Mouse (Mus musculus): ENCODE results near the gene Tecpr2.
A peak's percentile ranks its signal among the peaks of the same experiment; 100 is the strongest.

The Tecpr2 gene

DNA sequence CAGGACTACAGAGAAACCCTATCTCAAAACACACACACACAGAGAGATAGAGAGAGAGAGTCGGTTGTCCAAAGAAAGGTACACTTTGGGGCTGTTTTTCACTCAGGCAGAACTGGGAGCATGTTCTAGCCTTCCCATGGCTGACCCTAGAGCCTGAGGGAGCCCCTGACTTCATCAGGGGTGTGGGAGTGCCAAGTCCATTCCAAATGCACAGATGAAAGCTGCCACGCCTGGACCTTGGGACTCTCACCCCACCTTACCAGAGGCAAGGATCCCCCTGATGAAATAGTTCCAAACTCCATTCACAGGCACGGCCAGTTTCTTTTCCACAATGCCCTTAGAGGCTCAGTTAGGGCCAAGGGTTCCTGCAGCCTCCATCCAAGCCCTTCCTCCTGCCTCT, 90.7 kb downstream of the Tecpr2 start:
- DNase-seq, result no peak

DNA sequence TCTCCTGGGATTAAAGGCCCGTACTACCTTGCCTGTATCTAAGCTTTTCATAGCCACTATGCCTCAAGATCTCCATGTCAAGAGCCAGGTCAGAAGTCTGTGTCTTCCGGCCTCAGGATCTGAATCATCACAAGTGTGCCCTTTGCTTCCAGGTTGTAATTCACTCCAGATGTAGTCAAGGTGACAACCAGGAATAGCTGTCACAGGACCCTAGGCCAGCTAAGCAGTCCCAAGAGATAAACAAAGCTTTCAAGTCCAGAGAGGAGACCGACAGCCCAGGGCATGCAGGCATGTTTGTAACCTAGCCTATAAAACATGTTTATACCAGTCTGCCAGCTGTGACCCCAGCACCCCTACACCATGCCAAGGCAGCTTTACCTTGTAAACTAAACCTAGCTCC, 92.7 kb downstream of the Tecpr2 start:
- no peak for DNase-seq

- DNase-seq, result no peak
Observed at GRCm38 (mm10) chr12:110983083-110983482, 94.0 kb downstream of the Tecpr2 start.

DNA sequence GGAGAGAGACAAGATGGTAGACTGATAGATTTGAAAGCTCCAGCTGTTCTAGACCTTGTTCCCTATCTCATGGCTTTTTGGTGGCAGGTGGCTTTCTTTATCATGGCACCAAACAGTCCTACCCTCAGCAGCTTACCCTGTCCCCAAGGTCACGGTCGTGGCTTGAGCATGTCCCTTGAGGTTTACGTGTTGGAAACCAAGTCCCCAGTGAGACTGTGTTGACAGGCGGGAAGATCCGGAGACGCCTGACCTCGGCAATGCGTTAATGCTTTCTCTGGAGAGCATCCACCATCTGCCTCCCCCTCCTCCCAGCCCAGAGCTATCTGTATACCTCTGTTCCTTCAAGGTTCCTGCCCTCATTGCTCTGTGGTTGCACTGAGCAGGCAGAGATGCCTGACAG, 94.7 kb downstream of the Tecpr2 start:
- no peak for DNase-seq

DNA sequence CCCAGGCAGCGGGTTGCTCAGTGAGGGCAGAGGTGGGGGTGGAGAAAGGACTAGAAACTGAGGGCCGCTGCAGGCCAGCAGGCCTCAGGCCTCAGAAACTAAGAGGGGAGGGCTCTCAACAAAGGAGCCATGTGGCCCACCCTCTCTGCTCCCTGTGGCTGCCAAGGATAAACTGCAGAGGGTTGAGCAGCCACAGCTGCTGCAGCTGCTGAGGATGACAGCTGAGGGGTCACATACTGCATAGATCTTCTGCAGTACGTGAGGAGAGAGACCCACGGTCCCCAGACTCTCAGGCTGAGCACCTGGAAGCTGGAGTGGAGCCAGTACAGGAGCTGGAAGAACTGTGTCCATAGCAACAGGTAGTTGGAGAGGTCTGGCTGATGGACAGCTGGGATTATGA, 95.5 kb downstream of the Tecpr2 start:
- DNase-seq, result no peak

- DNase-seq, result no peak
Observed at GRCm38 (mm10) chr12:110985141-110985540, 96.1 kb downstream of the Tecpr2 start.

DNA sequence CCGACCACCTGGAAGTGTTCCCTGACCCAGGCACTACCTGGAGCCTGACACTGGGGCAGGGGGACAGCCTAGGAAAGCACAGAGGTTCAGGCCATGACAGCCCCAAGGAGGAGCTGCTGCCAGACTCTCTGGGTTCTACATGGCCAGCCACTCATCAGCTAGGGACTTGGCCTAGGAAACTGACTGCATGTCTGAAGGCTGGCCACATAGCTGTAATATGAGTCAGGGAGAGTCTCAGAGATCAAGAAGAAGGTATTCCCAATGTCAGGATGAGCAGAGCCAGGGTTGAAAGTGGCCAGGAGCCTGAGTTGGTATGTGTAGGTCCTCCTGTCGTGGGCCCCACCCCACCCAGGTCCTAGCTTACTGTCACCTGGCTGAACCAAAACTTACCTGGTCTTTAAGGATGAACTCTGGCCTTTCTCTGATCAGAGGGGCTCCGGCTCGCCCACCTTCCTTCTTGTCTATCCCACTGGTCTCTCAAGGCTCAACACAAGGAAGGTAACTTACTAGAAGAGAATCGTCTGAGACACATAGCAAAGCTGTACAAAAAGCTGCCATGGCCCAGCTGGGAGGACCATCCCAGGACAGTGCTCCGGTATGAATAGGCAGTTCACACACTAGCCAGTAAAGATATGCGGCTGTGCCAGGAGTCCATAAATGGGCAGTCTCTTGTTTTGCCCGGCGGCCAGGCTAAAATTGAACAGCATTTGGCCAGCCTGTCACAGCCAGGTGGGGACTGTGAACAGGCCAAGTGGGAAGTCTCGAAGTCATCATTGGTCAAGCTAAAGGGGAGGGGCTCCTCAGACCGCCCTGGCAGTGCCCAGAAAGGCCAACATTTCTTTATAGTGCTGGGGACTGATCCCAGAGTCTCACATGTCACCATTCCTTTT, 97.7 kb downstream of the Tecpr2 start:
- no peak for DNase-seq

DNA sequence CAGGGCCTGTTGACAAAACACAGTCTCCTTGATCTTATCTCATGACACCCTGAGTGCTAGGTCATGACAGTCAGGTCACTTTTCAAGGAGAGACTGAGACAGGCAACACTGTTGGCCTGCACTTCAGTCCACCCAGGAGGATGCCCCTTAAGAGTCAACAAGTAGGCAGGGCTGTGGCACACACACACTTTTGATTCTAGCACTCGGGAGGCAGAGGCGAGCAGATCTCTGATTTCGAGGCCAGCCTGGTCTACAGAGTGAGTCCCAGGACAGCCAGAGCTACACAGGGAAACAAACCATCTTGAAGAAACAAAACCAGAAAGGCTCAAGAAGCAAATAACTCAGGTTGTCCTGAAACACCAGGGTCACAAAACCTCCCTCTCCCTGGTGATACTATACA, 100.3 kb downstream of the Tecpr2 start:
- DNase-seq, result no peak

- DNase-seq, result no peak
Observed at GRCm38 (mm10) chr12:110990500-110990899, 101.4 kb downstream of the Tecpr2 start.

DNA sequence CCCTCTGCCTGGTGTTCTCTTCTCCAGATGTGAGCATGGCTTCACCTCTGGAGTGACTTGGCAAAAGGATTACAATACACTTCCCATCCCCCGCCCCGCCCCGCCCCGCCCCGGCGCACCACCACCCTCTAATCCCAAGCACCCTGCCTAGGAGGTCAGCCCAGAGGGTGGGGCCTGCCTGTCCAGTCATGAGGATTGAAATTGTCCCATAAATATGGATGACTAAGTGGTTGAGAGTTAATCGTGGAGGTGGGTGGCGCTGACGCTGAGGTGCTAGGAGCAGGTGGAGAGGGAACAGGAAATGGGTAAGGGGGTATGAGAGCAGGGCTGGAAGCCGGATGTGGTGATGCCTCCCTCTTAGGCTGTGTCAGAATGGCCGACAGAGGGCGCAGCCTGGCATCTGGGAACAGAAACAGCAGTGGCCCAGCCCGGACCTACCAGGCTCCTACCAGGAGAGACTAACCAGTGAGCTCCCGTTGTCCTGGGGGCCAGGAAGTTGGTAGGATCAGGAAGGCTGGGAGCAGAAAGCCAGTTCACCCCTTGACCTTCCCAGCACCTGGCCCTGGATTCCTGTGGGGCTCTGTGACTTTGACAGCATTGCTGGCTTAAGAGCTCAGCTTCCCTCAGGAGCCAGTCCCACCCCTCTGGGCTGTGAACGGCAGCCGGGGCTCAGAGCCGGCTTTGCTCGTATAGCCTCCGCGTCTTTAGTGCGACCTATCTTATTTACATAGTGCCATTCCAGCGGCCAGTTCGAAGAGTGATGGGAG, 102.5 kb downstream of the Tecpr2 start:
- DNase-seq, result peak; percentile 89

GRCm38 (mm10) chr12:110992128-110992553, 103.1 kb downstream of the Tecpr2 start:
- peak; percentile 91 for DNase-seq

DNA sequence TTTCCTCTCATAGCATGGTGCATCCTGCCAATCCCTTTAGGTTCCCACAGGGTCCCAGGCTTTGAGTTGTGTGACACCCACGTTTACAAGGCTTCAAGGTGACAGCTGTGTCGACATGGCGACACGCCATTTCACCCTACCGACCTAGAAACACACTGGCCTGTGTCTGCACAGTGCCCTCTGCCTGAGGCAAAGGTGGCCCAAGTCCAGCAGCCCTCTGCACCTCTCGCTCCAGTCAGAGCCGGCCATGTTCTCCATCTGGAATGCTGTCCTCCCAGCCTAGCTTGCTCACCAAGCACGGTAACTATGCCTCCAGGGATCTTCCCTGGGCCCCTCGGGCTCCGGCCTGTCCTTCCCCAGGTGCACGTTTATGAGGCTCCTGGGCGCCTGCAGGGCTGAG, 103.7 kb downstream of the Tecpr2 start:
- DNase-seq, result no peak

GRCm38 (mm10) chr12:110993226-110993625, 104.2 kb downstream of the Tecpr2 start:
- no peak for DNase-seq

- no peak for DNase-seq
Observed at GRCm38 (mm10) chr12:110994666-110995065, 105.6 kb downstream of the Tecpr2 start.

DNA sequence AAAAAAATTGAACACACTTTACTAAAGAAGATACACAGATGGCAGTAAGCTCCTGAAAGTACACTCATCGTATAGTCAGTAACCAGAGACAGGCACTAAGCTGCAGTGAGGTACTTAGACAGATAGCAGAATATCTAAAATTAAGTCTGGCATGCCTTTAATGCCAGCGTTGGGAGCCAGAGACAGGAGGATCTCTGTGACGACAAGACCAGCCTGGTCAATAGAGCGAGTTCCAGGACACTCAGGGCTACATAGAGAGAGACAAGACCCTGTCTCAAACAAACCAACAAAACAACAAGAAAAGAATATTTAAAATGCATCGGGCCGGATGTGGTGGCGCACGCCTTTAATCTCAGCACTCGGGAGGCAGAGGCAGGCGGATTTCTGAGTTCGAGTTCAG, 109.0 kb downstream of the Tecpr2 start:
- no peak for DNase-seq

DNA sequence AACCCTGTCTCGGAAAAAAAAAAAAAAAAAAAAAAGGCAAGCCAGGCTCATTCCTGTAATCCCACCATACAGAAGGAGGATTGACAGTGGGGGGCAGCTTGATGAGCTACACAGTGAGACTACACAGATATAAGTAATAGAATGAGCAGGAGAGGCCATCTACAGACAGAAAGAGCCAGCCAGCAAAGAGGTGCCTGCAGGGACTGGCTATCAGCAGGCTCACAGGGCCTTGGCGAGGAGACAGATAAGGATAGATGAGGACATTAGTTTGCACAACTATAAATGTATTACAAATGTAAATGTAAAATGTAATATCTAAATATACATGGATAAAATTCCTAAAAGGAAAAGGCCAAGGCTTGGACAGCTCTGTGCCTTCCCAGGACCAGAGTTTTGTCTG, 110.8 kb downstream of the Tecpr2 start:
- DNase-seq, result no peak

DNA sequence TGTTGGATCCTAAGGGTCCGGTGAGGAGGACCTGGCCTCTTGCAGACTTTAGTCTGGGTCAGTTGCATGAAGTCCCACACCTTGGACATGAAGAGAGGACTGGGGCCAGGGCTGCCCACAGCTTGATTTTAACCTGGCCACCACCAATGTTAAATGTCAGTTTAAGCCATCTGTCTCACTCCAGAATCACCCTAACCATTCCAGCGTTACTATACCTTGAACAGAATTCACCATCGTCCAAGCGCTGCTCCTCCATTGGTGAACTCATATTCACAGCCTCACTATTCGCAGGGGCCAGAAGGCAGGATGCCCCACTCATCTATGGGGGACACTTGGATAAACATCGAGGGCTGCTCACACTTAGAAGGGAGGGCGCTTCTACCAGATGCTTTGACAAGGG, 111.9 kb downstream of the Tecpr2 start:
- DNase-seq, result no peak

GRCm38 (mm10) chr12:111004142-111004541, 115.1 kb downstream of the Tecpr2 start:
- no peak for DNase-seq

GRCm38 (mm10) chr12:111005803-111006202, 116.7 kb downstream of the Tecpr2 start:
- no peak for DNase-seq

DNA sequence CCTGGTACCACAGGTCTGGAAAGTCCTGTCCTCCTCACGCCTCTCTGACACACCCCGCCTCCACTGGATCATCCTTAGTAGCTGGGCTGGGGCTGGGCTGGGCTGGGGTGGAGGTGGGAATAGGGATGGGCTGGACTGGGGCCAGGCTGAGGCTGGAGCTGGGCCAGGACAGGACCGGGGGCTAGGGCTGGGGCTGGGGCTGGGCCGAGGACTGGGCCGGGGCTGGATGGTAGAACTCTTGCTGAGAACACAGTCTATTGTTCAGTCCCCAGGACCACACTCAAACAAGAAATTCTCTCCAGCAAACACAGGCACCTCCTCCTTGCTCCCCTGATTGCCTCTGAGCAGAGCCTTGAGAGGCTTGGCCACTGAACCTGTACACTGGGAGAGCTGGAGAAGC, 117.3 kb downstream of the Tecpr2 start:
- DNase-seq, result no peak

DNA sequence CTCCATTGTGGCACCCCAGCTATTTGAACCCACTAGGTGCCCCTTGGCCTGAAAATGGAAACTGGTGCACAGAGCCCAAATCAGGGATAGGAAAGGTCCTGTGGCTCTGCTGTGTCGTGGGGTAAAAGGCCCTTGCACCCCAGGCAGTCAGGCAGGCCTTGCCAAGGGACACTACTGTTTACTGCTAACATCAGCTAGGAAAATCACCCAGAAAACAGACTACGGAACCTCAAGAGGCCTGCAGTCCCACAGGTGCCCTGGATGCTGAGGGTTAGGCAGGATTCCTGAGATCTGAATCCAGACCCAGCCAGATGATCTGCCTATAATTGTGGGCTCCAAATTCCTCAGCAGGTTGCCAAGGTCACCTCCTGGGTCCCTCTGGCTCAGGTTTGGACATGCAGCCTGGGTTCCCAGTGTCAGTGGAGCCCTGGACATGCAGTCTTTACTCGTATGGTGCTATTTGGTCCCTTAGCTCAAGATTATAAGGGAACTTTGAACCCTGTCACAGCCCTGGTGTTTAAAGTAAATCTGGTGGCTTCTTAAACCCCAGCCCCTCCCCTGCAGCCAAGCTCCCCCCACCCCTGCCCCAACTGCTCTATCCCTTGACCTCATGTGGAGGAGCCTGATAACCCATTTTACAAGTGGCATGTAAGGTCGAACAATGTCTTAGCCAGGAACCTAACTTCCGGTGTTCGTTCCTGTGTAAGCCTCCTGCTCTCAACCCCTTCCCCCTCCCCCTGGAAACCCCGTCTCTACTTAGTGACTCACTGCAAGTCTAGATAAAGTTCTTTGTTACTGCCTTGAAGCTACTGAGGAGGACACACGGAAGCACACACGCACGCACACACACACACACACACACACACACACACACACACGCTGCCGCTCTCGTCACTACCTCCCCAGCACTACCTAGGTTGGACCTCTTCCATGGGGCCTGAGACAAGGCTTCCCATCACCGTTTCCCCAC, 118.4 kb downstream of the Tecpr2 start:
- DNase-seq, result peak; percentile 31

- no peak for DNase-seq
Observed at GRCm38 (mm10) chr12:111008500-111009490, 119.7 kb downstream of the Tecpr2 start.
